Mouse (Mus musculus) hindbrain, embryonic 14.5 days (tissue): ENCODE measurements around the gene Cct7. TPM values are rescaled to one million over a fixed set of nuclear protein-coding genes. Genes with fewer than 3 reads are reported as not detected.

Source experiments
- ATAC-seq: fragments of 200-750 bp; cut with Nextera tagmentation; 2 replicates; pipeline ENCODE4 v1.8.0; 2017; ENCODE audit warnings: moderate number of reproducible peaks, mild to moderate bottlenecking, moderate TSS enrichment, moderate library complexity; ENCODE audit not compliant: low FRiP score
- DNase-seq: peaks from one replicate; pipeline ENCODE4 v3.0.0-alpha.2; 2015; ENCODE audit warnings: low spot score
- H3K27ac ChIP-seq: fragments of 300-500 bp; sonication (generic); 2 replicates; pipeline ENCODE4 v1.5.1; 2014; ENCODE audit warnings: mild to moderate bottlenecking, moderate library complexity
- H3K27me3 ChIP-seq: fragments of 300-500 bp; sonication (generic); 2 replicates; pipeline ENCODE4 v1.6.1; 2014; ENCODE audit warnings: mild to moderate bottlenecking, low read length, mixed read lengths; ENCODE audit not compliant: control insufficient read depth, insufficient read depth
- H3K36me3 ChIP-seq: fragments of 300-500 bp; sonication (generic); replicated peaks from 2 replicates; pipeline ENCODE4 v1.6.1; 2014; ENCODE audit not compliant: control insufficient read depth, insufficient read depth
- H3K4me1 ChIP-seq: fragments of 300-500 bp; sonication (generic); replicated peaks from 2 replicates; pipeline ENCODE4 v1.6.1; 2014; ENCODE audit warnings: antibody characterized with exemption, low read length, mixed read lengths; ENCODE audit not compliant: control insufficient read depth, insufficient read depth
- H3K4me2 ChIP-seq: fragments of 300-500 bp; sonication (generic); replicated peaks from 2 replicates; pipeline ENCODE4 v1.6.1; 2014; ENCODE audit warnings: mild to moderate bottlenecking, moderate library complexity
- H3K4me3 ChIP-seq: fragments of 300-500 bp; sonication (generic); replicated peaks from 2 replicates; pipeline ENCODE4 v1.5.1; 2014; ENCODE audit warnings: mild to moderate bottlenecking, low read length
- H3K9ac ChIP-seq: fragments of 300-500 bp; sonication (generic); 2 replicates; pipeline ENCODE4 v1.6.1; 2014
- H3K9me3 ChIP-seq: fragments of 300-500 bp; sonication (generic); 2 replicates; pipeline ENCODE4 v1.6.1; 2016; ENCODE audit warnings: low read length; ENCODE audit not compliant: control insufficient read depth
- WGBS: fragments of 180-500 bp; shearing (Covaris S2); extraction: QIAGEN DNeasy Blood & Tissue Kit; methylation state at CpG from one replicate; pipeline ENCODE4 v1.1.7; 2014; 5-methylcytosine and 5-hydroxymethylcytosine counted together
- polyA plus RNA-seq: library from polyadenylated mRNA; unstranded; fragments of >200 nt; fragmentation: Nextera tagmentation; extraction: Ambion mirVana; gene quantifications from 2 replicates; pipeline ENCODE4 v1.2.1, GENCODE M21; 2014

The Cct7 gene
- polyA plus RNA-seq, 1 experiment from 2014 or later, result 566 TPM

DNA sequence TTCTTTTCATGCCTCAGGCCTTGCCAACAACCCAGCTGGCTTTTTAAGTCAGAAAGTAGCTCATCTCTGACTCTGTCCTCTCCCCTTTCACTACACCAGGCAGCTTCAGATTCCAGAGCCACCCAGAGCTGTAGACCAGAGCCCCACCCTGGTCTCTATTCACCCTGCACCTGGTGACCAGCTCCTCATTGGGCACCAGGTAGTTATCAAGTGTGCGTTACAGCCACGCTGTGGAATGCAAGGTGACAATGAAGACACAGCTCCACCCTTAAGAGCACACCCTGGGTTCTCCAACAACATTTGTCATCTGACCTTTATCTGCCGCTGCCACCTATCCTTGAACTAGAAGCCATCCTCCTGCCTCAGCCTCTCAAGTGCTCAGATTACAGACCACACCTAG is 24.3 kb downstream of the Cct7 start:
- Histone ChIP-seq H3K27me3 (no peaks in the 10 kb centered on the region), H3K27ac (no peak overlapping the region), H3K4me3 (no peak overlapping the region), H3K9me3 (no peaks in the 10 kb centered on the region), H3K9ac (no peak overlapping the region), H3K4me2 (no peak overlapping the region), H3K4me1 (no peaks in the 10 kb centered on the region), H3K36me3 (peaks cover 57% of the 10 kb centered on the region)
- ATAC-seq (no peak), DNase-seq (no peak)
- WGBS, result 85% methylated on average over 3 of the region's 3 CpGs

DNA sequence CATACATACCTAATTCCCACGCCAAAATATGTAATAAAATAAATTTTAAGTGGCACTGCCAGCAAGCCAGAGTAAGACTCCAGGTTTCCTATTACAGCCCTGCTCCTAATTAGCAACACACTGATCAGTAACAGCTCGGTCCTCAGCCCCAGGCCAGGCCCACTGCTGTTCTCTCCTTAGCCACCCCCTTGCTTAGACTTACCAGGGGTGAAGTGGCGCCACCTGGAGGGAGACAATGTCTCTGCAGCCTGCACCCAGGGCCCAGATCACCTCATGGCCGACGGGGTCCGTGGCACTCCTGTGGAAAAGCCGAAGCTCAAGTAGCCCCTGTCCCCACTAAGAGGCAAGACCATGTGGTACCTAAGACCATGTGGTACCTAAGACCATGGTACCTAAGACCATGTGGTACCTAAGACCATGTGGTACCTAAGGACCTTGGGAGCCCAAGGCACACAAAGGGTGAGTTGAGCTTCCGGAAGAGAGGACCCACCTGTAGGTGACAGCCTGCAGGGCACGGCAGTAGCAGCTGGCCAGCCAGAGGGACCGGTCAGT is 26.1 kb downstream of the Cct7 start:
- Histone ChIP-seq H3K36me3 (peaks cover 48% of the 10 kb centered on the region), H3K9ac (no peak overlapping the region), H3K4me3 (no peak overlapping the region), H3K9me3 (no peaks in the 10 kb centered on the region), H3K4me2 (no peak overlapping the region), H3K4me1 (no peaks in the 10 kb centered on the region), H3K27me3 (0 out of 2 replicates have a peak, but pooled peaks cover 3% of the 10 kb centered on the region), H3K27ac (no peak overlapping the region)
- DNase-seq, result no peak
- WGBS, result 45% methylated on average over 10 of the region's 10 CpGs
- ATAC-seq, result no peak

DNA sequence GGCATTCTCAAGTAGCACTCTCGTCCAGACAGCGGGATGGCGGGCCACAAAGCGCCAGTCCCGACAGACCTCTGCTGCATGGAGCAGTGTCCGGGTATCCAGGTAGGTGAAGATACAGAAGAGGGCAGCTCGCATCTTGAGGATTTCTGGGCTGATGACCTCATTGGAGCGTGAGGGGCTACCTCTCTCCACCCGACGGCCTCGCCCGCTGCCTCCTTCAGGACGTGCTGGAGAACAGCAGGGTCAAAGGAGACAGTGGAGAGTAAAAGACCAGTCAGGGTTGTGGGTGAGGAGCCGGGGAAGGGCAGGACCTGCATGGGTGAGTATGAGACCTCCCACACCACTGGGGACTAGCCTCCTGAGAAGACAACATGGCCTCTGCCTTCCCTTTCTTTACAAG is 27.1 kb downstream of the Cct7 start:
- 42% methylated on average over 14 of the region's 14 CpGs for WGBS
- ATAC-seq, result no peak

DNA sequence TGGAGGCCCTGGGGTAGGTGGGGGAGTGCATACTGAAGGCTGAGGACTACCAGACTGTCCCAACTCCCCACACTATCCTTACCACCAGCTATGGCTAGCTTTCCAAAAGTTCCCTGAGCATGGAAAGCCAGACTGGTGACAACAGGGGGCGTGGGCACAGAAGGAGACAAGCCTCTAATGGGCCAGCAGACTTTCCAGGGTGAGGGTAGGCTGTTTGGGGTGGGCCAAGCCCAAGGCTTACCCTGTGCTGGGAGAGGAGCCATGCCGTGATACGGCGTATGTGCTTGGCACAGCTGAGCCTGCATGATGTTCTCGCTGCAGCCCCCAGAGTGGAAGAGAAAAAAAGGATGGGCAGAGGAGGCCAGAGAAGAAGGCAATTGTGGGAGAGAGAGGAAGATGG is 28.7 kb downstream of the Cct7 start:
- 83% methylated on average over 5 of the region's 5 CpGs for WGBS
- no peak overlapping the region for H3K4me3 ChIP-seq
- H3K4me2 ChIP-seq, result no peak overlapping the region
- no peaks in the 10 kb centered on the region for H3K9me3 ChIP-seq
- peaks cover 24% of the 10 kb centered on the region for H3K36me3 ChIP-seq
- peaks cover 23% of the 10 kb centered on the region for H3K27me3 ChIP-seq
- no peak overlapping the region for H3K9ac ChIP-seq
- no peak overlapping the region for H3K27ac ChIP-seq
- ATAC-seq (no peak), DNase-seq (no peak)
- H3K4me1 ChIP-seq, result peaks cover 11% of the 10 kb centered on the region

More for the DNA sequence above, 27.1 kb downstream of the Cct7 start:
- Histone ChIP-seq H3K4me1 (no peaks in the 10 kb centered on the region), H3K4me2 (no peak overlapping the region), H3K4me3 (no peak overlapping the region), H3K9me3 (no peaks in the 10 kb centered on the region), H3K9ac (no peak overlapping the region), H3K36me3 (peaks cover 38% of the 10 kb centered on the region), H3K27ac (no peak overlapping the region), H3K27me3 (peaks cover 7% of the 10 kb centered on the region; the same call in 1 of the 2 replicates)
- DNase-seq, result no peak

DNA sequence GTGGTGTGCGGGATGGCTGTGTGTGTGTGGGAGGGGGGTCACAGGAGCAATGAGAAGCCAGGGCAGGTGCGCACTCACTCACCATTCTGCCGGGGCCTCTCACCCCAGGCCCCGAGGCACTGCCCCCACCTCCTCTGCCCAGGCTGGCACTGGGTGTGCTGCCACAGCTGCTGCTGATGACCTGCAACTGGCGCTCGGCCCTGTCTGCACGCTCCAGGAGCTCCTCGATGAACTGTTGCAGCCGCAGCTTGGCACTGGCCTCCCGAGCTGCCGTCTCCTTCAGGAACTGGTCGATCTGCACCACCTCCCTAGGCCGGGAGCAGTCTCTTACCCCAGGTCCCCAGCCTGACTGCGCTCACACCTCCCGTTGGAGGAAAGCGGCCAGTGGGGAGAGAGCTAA is 29.4 kb downstream of the Cct7 start:
- 59% methylated on average over 16 of the region's 16 CpGs for WGBS
- H3K27ac ChIP-seq, result no peak overlapping the region
- H3K4me1 ChIP-seq, result peaks cover 11% of the 10 kb centered on the region
- no peak overlapping the region for H3K4me2 ChIP-seq
- ATAC-seq (peak; percentile 35; the same call in 1 of the 2 replicates), DNase-seq (no peak)
- H3K4me3 ChIP-seq, result no peak overlapping the region
- H3K36me3 ChIP-seq, result peaks cover 17% of the 10 kb centered on the region
- H3K9ac ChIP-seq, result no peak overlapping the region
- H3K9me3 ChIP-seq, result no peaks in the 10 kb centered on the region
- peaks cover 30% of the 10 kb centered on the region for H3K27me3 ChIP-seq

DNA sequence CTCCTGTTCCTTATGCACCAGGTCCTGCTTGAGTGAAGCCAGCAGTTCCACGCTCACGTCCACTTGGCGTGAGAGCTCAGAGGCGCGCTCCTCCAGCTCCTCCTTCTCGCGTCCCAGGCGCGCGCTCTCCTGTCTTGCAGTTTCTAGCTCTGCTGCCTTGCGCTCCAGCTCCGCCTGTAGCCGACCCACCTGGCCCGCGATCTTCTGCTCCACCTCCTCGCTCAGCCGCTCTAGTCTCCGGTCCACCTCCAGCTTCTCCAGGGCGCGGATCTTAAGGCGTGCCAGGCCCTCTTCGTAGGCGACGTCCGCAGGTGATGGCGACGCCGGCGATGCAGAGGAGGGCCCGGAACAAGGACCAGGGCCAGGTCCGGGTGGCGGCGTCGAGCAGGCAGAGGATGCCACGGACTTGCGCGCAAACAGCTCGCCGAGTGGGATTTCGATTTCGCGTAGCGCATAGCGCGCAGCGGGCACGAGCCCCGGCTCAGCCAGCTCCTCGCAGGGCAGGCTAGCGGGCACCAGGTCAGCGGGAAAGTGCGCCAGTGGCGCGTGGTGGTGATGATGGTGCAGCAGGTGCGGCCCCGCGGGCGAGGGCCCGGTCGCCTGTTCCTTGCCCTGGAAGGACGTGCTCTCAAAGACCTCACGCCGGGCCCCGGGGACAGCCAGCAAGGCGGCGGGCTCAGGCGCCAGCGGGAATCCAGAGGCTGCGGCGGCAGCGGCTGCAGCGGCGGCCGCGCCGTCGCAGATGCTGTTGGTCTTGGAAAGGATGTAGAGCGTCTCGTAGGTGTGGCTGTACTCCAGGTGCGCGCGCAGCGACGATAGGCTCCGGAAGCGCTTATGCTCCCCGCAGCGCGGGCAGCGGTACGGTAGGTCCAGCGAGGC is 32.8 kb downstream of the Cct7 start:
- peak overlapping the region; percentile 51 for H3K4me2 ChIP-seq
- no peaks in the 10 kb centered on the region for H3K9me3 ChIP-seq
- peak overlapping the region; percentile 32 for H3K4me3 ChIP-seq
- H3K27me3 ChIP-seq, result peaks cover 45% of the 10 kb centered on the region
- WGBS, result 3% methylated on average over 92 of the region's 92 CpGs
- H3K9ac ChIP-seq, result peak overlapping the region; percentile 45
- peaks cover 11% of the 10 kb centered on the region for H3K4me1 ChIP-seq
- peaks cover 9% of the 10 kb centered on the region; the same call in 1 of the 2 replicates for H3K36me3 ChIP-seq
- 0 out of 2 replicates have a peak, but pooled peaks have one; percentile 32 for ATAC-seq
- no peak for DNase-seq
- no peak overlapping the region for H3K27ac ChIP-seq

DNA sequence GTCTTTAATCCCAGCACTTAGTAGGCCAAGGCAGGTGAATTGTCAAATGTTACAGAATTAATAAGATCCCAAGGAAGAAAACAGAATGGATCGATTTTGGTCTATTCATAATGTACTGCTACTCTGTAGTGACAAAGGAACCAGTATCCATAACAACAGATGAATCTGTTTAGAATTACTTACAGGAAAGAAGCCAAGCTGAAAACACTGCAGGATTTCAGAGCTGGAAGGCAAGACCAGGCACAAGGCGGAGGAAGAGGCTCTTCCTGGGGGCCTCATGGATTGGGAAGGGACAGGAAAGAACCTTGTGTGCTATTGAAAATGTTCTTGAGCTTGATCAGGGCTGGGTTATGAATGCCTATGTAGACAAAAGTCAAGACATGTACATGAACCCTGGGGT is 34.4 kb downstream of the Cct7 start:
- H3K9me3 ChIP-seq, result no peaks in the 10 kb centered on the region
- ATAC-seq (no peak), DNase-seq (no peak)
- peaks cover 11% of the 10 kb centered on the region for H3K4me1 ChIP-seq
- no peak overlapping the region for H3K27ac ChIP-seq
- 62% methylated on average over 2 of the region's 2 CpGs for WGBS
- H3K36me3 ChIP-seq, result no peaks in the 10 kb centered on the region
- no peak overlapping the region for H3K4me2 ChIP-seq
- no peak overlapping the region for H3K9ac ChIP-seq
- no peak overlapping the region for H3K4me3 ChIP-seq
- H3K27me3 ChIP-seq, result peaks cover 45% of the 10 kb centered on the region

DNA sequence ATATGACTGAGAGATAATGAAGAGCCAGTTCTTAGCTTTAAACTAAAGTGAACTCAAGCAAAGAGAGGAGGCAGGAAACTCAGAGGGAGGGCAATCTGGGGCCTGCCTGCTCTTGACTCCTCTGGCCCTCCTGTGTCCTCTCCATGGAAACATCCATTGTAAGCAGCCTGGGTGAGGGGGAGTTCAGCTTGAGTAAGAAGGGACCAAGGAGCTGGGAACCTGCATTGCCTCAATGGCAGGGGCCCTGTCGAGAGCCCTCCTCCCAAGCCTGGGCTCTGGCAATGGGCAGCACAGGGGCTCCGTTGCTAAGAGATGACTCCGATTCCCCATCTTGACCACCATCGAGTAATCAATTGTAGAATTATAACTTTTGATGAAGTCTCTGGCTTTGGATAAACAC is 37.2 kb downstream of the Cct7 start:
- Histone ChIP-seq H3K4me2 (no peak overlapping the region), H3K9me3 (no peaks in the 10 kb centered on the region), H3K4me3 (no peak overlapping the region), H3K27me3 (peaks cover 37% of the 10 kb centered on the region), H3K4me1 (peaks cover 11% of the 10 kb centered on the region), H3K27ac (no peak overlapping the region), H3K9ac (no peak overlapping the region), H3K36me3 (no peaks in the 10 kb centered on the region)
- DNase-seq, result no peak
- ATAC-seq, result no peak
- WGBS, result 22% methylated on average over 4 of the region's 4 CpGs

DNA sequence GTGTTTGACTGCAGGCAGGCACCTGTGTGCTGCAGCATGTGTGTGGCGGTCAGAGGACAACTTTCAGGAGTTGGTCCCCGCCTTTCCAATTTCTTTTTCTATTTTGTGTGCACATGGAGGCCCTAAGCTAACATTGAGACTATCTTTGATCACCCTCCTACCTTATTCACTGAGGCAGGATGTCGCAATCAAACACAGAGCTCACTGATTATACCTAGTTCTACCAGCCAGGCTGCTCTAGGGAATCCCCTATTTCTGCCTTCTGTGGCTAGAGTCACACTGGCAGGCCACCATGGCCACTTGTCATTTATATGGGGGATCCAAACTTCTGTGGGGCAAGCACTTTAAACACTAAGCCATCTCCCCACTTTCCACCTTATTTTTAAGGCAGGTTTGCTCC is 38.4 kb downstream of the Cct7 start:
- Histone ChIP-seq H3K4me3 (no peak overlapping the region), H3K9me3 (no peaks in the 10 kb centered on the region), H3K27ac (no peak overlapping the region), H3K36me3 (no peaks in the 10 kb centered on the region), H3K9ac (no peak overlapping the region), H3K4me1 (peaks cover 2% of the 10 kb centered on the region), H3K27me3 (peaks cover 25% of the 10 kb centered on the region), H3K4me2 (no peak overlapping the region)
- WGBS, result 81% methylated on average over 3 of the region's 3 CpGs
- DNase-seq (no peak), ATAC-seq (no peak)
